Mouse (Mus musculus): ENCODE results near the gene Ccdc85b. TPM values are rescaled to one million over a fixed set of nuclear protein-coding genes. Genes with fewer than 3 reads are reported as not detected.
"Not testable (repeated sequence)": the region's sequence is repeated elsewhere in the genome, so short reads cannot be mapped to it uniquely, and the experiment has no call there.

Ccdc85b gene
- 8.5 and 11.3 TPM in 2 replicates for polyA plus RNA-seq (2014; fragmentation: Nextera tagmentation; extraction: Ambion mirVana)

DNA sequence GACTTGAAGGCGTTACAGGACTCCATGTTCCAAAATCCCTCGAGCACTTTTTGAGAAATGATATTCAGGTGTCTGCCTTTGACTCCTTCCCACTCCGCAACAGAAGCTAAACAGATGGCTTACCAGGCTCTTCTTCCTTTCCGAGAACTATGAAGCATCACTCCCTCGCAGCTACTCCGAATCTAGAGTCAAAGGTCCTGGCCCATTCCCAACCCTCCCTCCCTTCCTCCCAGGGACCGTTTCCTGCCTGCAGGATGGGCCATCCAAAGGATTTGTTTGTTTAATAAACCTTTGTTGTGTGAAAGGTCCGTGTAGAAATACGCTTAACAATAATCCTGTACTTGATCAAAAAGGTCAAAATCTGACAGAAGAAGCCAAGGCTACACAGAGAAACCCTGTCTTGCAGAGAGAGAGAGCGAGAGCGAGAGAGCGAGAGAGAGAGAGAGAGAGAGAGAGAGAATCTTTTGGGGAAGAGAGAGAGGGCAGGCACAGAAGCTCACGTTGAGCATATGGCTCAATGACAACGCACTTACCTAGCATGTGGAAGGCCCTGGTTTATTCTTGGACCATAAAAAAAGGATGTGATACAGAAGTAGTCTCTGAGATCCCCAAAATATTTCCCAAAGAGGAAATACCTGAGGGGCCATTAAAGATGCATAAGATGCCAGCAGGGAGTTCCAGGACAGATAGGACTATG, at the start of gene Ccdc85b:
Gene Ccdc85b (minus strand): TSS at position 149 of the 697 bp plus-strand sequence.
- Histone ChIP-seq H3K27me3 (ENCODE audit: control insufficient read depth, insufficient read depth, low read length) (no peaks in the 10 kb centered on the region), H3K36me3 (ENCODE audit: control insufficient read depth, insufficient read depth, low read length) (peaks cover 21% of the 10 kb centered on the region), H3K9ac (ENCODE audit: low read depth, low read length) (peak within 1 kb of the TSS; percentile 85), H3K4me2 (replicated peaks; ENCODE audit: low read depth, low read length) (peak within 1 kb of the TSS; percentile 98), H3K4me3 (ENCODE audit: low read length) (peak within 1 kb of the TSS; percentile 77), H3K4me1 (ENCODE audit: control insufficient read depth, insufficient read depth, low read length) (peaks cover 34% of the 10 kb centered on the region; the same call in 1 of the 2 replicates), H3K9me3 (ENCODE audit: control insufficient read depth, low read length) (no peaks in the 10 kb centered on the region), H3K27ac (ENCODE audit: low read depth, low read length) (peak within 1 kb of the TSS; percentile 89)
- 13% methylated on average over 14 of the region's 14 CpGs for WGBS
- no peak for ATAC-seq (ENCODE audit: low FRiP score, low TSS enrichment)

GRCm38 (mm10) chr19:5503687-5504086, 46.0 kb upstream of the Ccdc85b start, which contains the start of gene 1700020D05Rik:
TSS of gene 1700020D05Rik (minus strand) at chr19:5503787.
- WGBS, result 58% methylated on average over 17 of the region's 17 CpGs
- no peaks in the 10 kb centered on the region for H3K4me1 ChIP-seq (ENCODE audit: control insufficient read depth, insufficient read depth, low read length)
- H3K27me3 ChIP-seq (ENCODE audit: control insufficient read depth, insufficient read depth, low read length), result no peaks in the 10 kb centered on the region
- no peak within 1 kb of the TSS for H3K27ac ChIP-seq (ENCODE audit: low read depth, low read length)
- H3K9me3 ChIP-seq (ENCODE audit: control insufficient read depth, low read length), result peaks cover 6% of the 10 kb centered on the region; the same call in 1 of the 2 replicates
- peak within 1 kb of the TSS; percentile 22 for H3K4me2 ChIP-seq (replicated peaks; ENCODE audit: low read depth, low read length)
- ATAC-seq (ENCODE audit: low FRiP score, low TSS enrichment), result no peak; the same call in 1 of the 2 replicates
- H3K9ac ChIP-seq (ENCODE audit: low read depth, low read length), result no peak within 1 kb of the TSS
- no peak within 1 kb of the TSS; the same call in 1 of the 2 replicates for H3K4me3 ChIP-seq (ENCODE audit: low read length)
- no peaks in the 10 kb centered on the region for H3K36me3 ChIP-seq (ENCODE audit: control insufficient read depth, insufficient read depth, low read length)

DNA sequence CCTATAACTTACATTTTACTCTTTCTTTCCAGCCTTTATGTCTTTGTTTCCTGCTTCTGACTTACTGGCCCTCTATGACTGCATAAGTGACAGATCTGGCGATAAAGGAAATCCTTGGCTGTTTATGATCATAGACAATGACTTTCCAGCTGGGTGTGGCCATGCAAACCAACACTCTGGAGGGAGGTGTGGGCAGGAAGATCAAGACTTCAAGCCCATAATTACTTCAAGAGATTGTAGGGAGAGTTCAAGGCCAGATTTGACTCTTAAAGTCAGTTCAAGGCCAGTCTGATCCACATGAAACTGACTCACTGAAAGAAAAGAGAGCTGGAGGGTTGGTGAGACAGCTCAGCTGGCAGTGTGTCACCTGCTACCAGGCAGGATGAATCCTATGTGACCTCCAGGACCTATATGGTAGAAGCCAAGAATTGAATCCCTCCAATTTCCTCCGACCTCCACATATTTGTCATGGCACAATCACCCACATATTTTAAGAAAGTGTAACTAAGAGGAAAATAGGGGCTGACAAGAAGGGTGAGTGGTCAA, 42.7 kb upstream of the Ccdc85b start:
- Histone ChIP-seq H3K4me3 (ENCODE audit: low read length) (no peak overlapping the region), H3K9me3 (ENCODE audit: control insufficient read depth, low read length) (no peaks in the 10 kb centered on the region), H3K4me2 (replicated peaks; ENCODE audit: low read depth, low read length) (no peak overlapping the region), H3K4me1 (ENCODE audit: control insufficient read depth, insufficient read depth, low read length) (no peaks in the 10 kb centered on the region), H3K36me3 (ENCODE audit: control insufficient read depth, insufficient read depth, low read length) (peaks cover 23% of the 10 kb centered on the region), H3K27ac (ENCODE audit: low read depth, low read length) (no peak overlapping the region), H3K9ac (ENCODE audit: low read depth, low read length) (no peak overlapping the region), H3K27me3 (ENCODE audit: control insufficient read depth, insufficient read depth, low read length) (no peaks in the 10 kb centered on the region)
- WGBS, result 86% methylated on average over 2 of the region's 2 CpGs
- ATAC-seq (ENCODE audit: low FRiP score, low TSS enrichment), result no peak

GRCm38 (mm10) chr19:5496052-5496370, 38.3 kb upstream of the Ccdc85b start:
- no peak for ATAC-seq (ENCODE audit: low FRiP score, low TSS enrichment)
- Histone ChIP-seq H3K27ac (ENCODE audit: low read depth, low read length) (no peak overlapping the region), H3K36me3 (ENCODE audit: control insufficient read depth, insufficient read depth, low read length) (peaks cover 53% of the 10 kb centered on the region), H3K4me1 (ENCODE audit: control insufficient read depth, insufficient read depth, low read length) (peaks cover 12% of the 10 kb centered on the region; the same call in 1 of the 2 replicates), H3K9ac (ENCODE audit: low read depth, low read length) (no peak overlapping the region), H3K4me3 (ENCODE audit: low read length) (no peak overlapping the region), H3K9me3 (ENCODE audit: control insufficient read depth, low read length) (no peaks in the 10 kb centered on the region), H3K4me2 (replicated peaks; ENCODE audit: low read depth, low read length) (no peak overlapping the region), H3K27me3 (ENCODE audit: control insufficient read depth, insufficient read depth, low read length) (no peaks in the 10 kb centered on the region)
- WGBS, result 87% methylated on average over 16 of the region's 16 CpGs

DNA sequence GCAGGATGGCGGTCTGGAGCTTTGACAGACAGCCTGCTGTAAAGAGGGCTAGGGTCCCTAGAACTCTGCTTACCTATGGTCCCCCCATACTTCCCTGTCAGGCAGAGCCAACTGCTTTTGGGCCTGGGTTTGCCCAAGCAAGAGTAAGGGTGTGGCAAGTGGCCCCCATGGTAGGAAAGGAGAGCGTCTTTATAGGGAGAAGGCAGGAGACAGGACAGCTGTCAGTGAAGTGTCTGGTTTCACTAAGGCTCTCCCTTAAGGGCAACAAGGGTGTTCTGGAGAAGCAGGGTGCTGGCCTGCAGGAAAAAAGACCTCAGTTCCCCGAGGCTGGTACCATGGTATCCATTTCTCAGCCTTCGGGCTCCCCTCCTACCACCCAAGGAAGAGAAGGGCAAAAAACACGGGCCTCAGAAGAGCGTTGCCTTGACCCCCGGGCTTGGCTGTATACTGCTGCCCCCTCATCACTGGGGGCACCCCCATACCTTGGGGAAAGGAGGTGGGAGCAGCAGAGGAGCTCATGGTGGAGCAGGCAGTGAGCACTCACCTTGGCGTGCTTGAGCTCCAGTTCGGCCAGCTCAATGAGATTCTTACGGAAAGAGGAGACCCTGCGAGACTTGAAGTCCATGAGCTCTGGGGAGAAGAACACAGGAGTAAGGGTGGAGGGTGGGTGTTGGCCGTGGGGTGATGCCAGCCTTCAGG, 37.8 kb upstream of the Ccdc85b start:
- Histone ChIP-seq H3K9ac (ENCODE audit: low read depth, low read length) (no peak overlapping the region), H3K4me3 (ENCODE audit: low read length) (no peak overlapping the region), H3K4me1 (ENCODE audit: control insufficient read depth, insufficient read depth, low read length) (peaks cover 12% of the 10 kb centered on the region; the same call in 1 of the 2 replicates), H3K27ac (ENCODE audit: low read depth, low read length) (no peak overlapping the region), H3K4me2 (replicated peaks; ENCODE audit: low read depth, low read length) (no peak overlapping the region), H3K9me3 (ENCODE audit: control insufficient read depth, low read length) (no peaks in the 10 kb centered on the region), H3K27me3 (ENCODE audit: control insufficient read depth, insufficient read depth, low read length) (no peaks in the 10 kb centered on the region), H3K36me3 (ENCODE audit: control insufficient read depth, insufficient read depth, low read length) (peaks cover 53% of the 10 kb centered on the region)
- no peak for ATAC-seq (ENCODE audit: low FRiP score, low TSS enrichment)
- WGBS, result 85% methylated on average over 12 of the region's 12 CpGs

GRCm38 (mm10) chr19:5494314-5494713, 36.6 kb upstream of the Ccdc85b start:
- Histone ChIP-seq H3K4me2 (replicated peaks; ENCODE audit: low read depth, low read length) (no peak overlapping the region), H3K36me3 (ENCODE audit: control insufficient read depth, insufficient read depth, low read length) (peaks cover 53% of the 10 kb centered on the region), H3K4me3 (ENCODE audit: low read length) (no peak overlapping the region), H3K9me3 (ENCODE audit: control insufficient read depth, low read length) (no peaks in the 10 kb centered on the region), H3K4me1 (ENCODE audit: control insufficient read depth, insufficient read depth, low read length) (peaks cover 12% of the 10 kb centered on the region; the same call in 1 of the 2 replicates), H3K9ac (ENCODE audit: low read depth, low read length) (no peak overlapping the region), H3K27me3 (ENCODE audit: control insufficient read depth, insufficient read depth, low read length) (no peaks in the 10 kb centered on the region), H3K27ac (ENCODE audit: low read depth, low read length) (no peak overlapping the region)
- ATAC-seq (ENCODE audit: low FRiP score, low TSS enrichment), result no peak
- 71% methylated on average over 3 of the region's 3 CpGs for WGBS

- not testable (repeated sequence) for H3K27me3 ChIP-seq (ENCODE audit: control insufficient read depth, insufficient read depth, low read length); H3K4me2 ChIP-seq (replicated peaks; ENCODE audit: low read depth, low read length); H3K27ac ChIP-seq (ENCODE audit: low read depth, low read length); H3K9ac ChIP-seq (ENCODE audit: low read depth, low read length); ATAC-seq (ENCODE audit: low FRiP score, low TSS enrichment); H3K9me3 ChIP-seq (ENCODE audit: control insufficient read depth, low read length)
- Histone ChIP-seq H3K36me3 (ENCODE audit: control insufficient read depth, insufficient read depth, low read length) (peaks cover 53% of the 10 kb centered on the region), H3K4me1 (ENCODE audit: control insufficient read depth, insufficient read depth, low read length) (peaks cover 12% of the 10 kb centered on the region; the same call in 1 of the 2 replicates), H3K4me3 (ENCODE audit: low read length) (peak overlapping the region; percentile 8; the same call in 1 of the 2 replicates)
- WGBS, result 47% methylated on average over 9 of the region's 9 CpGs
Measured at GRCm38 (mm10) chr19:5493301-5493721, 35.6 kb upstream of the Ccdc85b start.

DNA sequence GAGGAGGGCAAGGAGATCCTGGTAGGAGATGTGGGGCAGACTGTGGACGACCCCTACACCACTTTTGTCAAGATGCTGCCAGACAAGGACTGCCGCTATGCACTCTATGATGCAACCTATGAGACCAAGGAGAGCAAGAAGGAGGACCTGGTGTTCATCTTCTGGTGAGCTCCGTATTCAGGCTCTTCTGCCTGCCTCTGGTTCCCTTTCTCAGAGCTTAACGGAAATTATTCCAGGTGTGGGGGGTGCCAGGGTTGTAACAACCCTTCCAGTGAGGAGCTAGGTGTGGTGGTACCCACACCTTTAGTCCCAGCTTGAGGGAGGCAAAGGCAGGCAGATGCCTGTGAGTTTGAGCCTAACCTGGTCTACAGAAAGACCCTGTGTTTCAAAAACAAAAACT, 34.9 kb upstream of the Ccdc85b start:
- peaks cover 52% of the 10 kb centered on the region for H3K36me3 ChIP-seq (ENCODE audit: control insufficient read depth, insufficient read depth, low read length)
- no peak overlapping the region for H3K27ac ChIP-seq (ENCODE audit: low read depth, low read length)
- no peak overlapping the region for H3K9ac ChIP-seq (ENCODE audit: low read depth, low read length)
- 82% methylated on average over 4 of the region's 4 CpGs for WGBS
- H3K4me1 ChIP-seq (ENCODE audit: control insufficient read depth, insufficient read depth, low read length), result peaks cover 12% of the 10 kb centered on the region; the same call in 1 of the 2 replicates
- H3K4me2 ChIP-seq (replicated peaks; ENCODE audit: low read depth, low read length), result no peak overlapping the region
- no peak for ATAC-seq (ENCODE audit: low FRiP score, low TSS enrichment)
- no peak overlapping the region for H3K4me3 ChIP-seq (ENCODE audit: low read length)
- H3K27me3 ChIP-seq (ENCODE audit: control insufficient read depth, insufficient read depth, low read length), result no peaks in the 10 kb centered on the region
- no peaks in the 10 kb centered on the region for H3K9me3 ChIP-seq (ENCODE audit: control insufficient read depth, low read length)

Measured in kidney, embryonic 14.5 days (tissue).